Mouse (Mus musculus) heart, postnatal 25 days (tissue): ENCODE results near the gene E2f4. TPM values are rescaled to one million over a fixed set of nuclear protein-coding genes. Genes with fewer than 3 reads are reported as not detected.

ENCODE experiments used
- DNase-seq: peaks from one replicate; pipeline ENCODE4 v3.0.0; 2022; ENCODE audit warnings: low spot score
- intact Hi-C: fragments of 180-260 bp; cut with DNase I; formaldehyde crosslinking; loops from one replicate; pipeline ENCODE4 v1.15.1; 2025
- total RNA-seq, 2 experiments: library from RNA; stranded (reverse); gene quantifications; 2 replicates each; pipeline ENCODE4 v1.2.3; 2021

E2f4 gene
- total RNA-seq, result 10 to 100 TPM; 19.8 to 21.5 TPM

- intact Hi-C loops, result loop anchor here (2.0 to 5.0 kb wide), 3 partner anchors 27 to 127 kb away; partner anchors contain the start of genes Cbfb, Fhod1 and Slc9a5
- DNase-seq, result peak; percentile 86
These were observed at the start of gene E2f4 for GRCm38 (mm10) chr8:105297511-105298192. Gene E2f4 (plus strand): TSS chr8:105297663.

GRCm38 (mm10) chr8:105251954-105252353 is 45.5 kb upstream of the E2f4 start:
- no peak for DNase-seq
- intact Hi-C loops, result loop anchor here (5.0 kb wide), 1 partner anchor 40 kb away; no protein-coding TSS in a partner anchor

GRCm38 (mm10) chr8:105252680-105253537 is 44.6 kb upstream of the E2f4 start:
- intact Hi-C loops, result loop anchor here (5.0 kb wide), 1 partner anchor 39 kb away; no protein-coding TSS in a partner anchor
- DNase-seq, result no peak

- no peak for DNase-seq
- intact Hi-C loops, result loop anchor here (5.0 kb wide), 1 partner anchor 39 kb away; no protein-coding TSS in a partner anchor
These were observed 43.7 kb upstream of the E2f4 start for GRCm38 (mm10) chr8:105253766-105254151.

- DNase-seq, result peak; percentile 73
- intact Hi-C loops, result loop anchor here (5.0 kb wide), 1 partner anchor 38 kb away; no protein-coding TSS in a partner anchor
These were observed 43.1 kb upstream of the E2f4 start for GRCm38 (mm10) chr8:105254152-105254965.

- intact Hi-C loops, result loop anchor here (5.0 kb wide), 1 partner anchor 37 kb away; no protein-coding TSS in a partner anchor
- peak; percentile 81 for DNase-seq
These were observed 42.5 kb upstream of the E2f4 start, which contains the start of gene B3gnt9 for GRCm38 (mm10) chr8:105254966-105255350. Gene B3gnt9 (minus strand): TSS chr8:105255153.

- DNase-seq, result no peak
- intact Hi-C loops, result no loop called here
These were observed 39.9 kb upstream of the E2f4 start for GRCm38 (mm10) chr8:105257318-105258114.

GRCm38 (mm10) chr8:105258911-105259720 is 38.3 kb upstream of the E2f4 start:
- intact Hi-C loops, result no loop called here
- DNase-seq, result no peak

GRCm38 (mm10) chr8:105259721-105260320 is 37.6 kb upstream of the E2f4 start:
- intact Hi-C loops, result loop anchor here (10.0 kb wide), 1 partner anchor 605 kb away; no protein-coding TSS in a partner anchor
- DNase-seq, result no peak

- no peak for DNase-seq
- intact Hi-C loops, result loop anchor here (10.0 kb wide), 1 partner anchor 606 kb away; no protein-coding TSS in a partner anchor
These were observed 36.9 kb upstream of the E2f4 start for GRCm38 (mm10) chr8:105260371-105261099.

GRCm38 (mm10) chr8:105261326-105261980 is 36.0 kb upstream of the E2f4 start:
- intact Hi-C loops, result loop anchor here (10.0 kb wide), 1 partner anchor 607 kb away; no protein-coding TSS in a partner anchor
- no peak for DNase-seq

GRCm38 (mm10) chr8:105263244-105263912 is 34.1 kb upstream of the E2f4 start:
- intact Hi-C loops, result loop anchor here (10.0 kb wide), 1 partner anchor 609 kb away; no protein-coding TSS in a partner anchor
- no peak for DNase-seq

- DNase-seq, result peak; percentile 67
- intact Hi-C loops, result loop anchor here (2.0 to 10.0 kb wide), 2 partner anchors 24 to 610 kb away; partner anchors contain the start of gene 4931428F04Rik
These were observed 33.2 kb upstream of the E2f4 start, which contains the start of the genes Tradd and Fbxl8 for GRCm38 (mm10) chr8:105264024-105264982. Gene Tradd (minus strand): TSS chr8:105264609. Gene Fbxl8 (plus strand): TSS chr8:105264648.

- no peak for DNase-seq
- intact Hi-C loops, result loop anchor here (2.0 to 10.0 kb wide), 2 partner anchors 24 to 610 kb away; partner anchors contain the start of gene 4931428F04Rik
These were observed 32.3 kb upstream of the E2f4 start for GRCm38 (mm10) chr8:105265128-105265527.
